Mouse (Mus musculus) left cerebral cortex, postnatal 10 days (tissue): ENCODE data around the gene Ube2c. TPM values are rescaled to one million over a fixed set of nuclear protein-coding genes. Genes with fewer than 3 reads are reported as not detected.
"Not testable (repeated sequence)": the region's sequence is repeated elsewhere in the genome, so short reads cannot be mapped to it uniquely, and the experiment has no call there.

Experiments used
- DNase-seq, 2 experiments: peaks; one replicate each; pipeline ENCODE4 v3.0.0; 2021 to 2022; ENCODE audit warnings: low spot score in 2 of 2, mixed read lengths in 1 of 2; ENCODE audit errors: extremely low spot score in 1 of 2
- intact Hi-C: fragments of 180-260 bp; cut with DNase I; formaldehyde crosslinking; loops from one replicate; pipeline ENCODE4 v1.15.1; 2025
- total RNA-seq, 2 experiments: library from RNA; stranded (reverse); gene quantifications; 2 replicates each; pipeline ENCODE4 v1.2.3; 2021

The Ube2c gene
- total RNA-seq, 2 experiments from 2014 or later: 4.1 to 6.4 TPM

GRCm38 (mm10) chr2:164784869-164785420, 15.2 kb downstream of the Ube2c start:
- DNase-seq: no peak
- intact Hi-C loops: no loop called here

- intact Hi-C loops: no loop called here
- DNase-seq: peak; percentile 72 to 93
These were observed 16.0 kb downstream of the Ube2c start, which contains the start of gene Snx21 for GRCm38 (mm10) chr2:164785481-164786387. TSS of gene Snx21 (plus strand) at chr2:164785823.

GRCm38 (mm10) chr2:164786388-164786885, 16.7 kb downstream of the Ube2c start:
- no peak for DNase-seq
- intact Hi-C loops: no loop called here

- intact Hi-C loops: no loop called here
- no peak for DNase-seq
These were observed 17.3 kb downstream of the Ube2c start for GRCm38 (mm10) chr2:164787032-164787431.

GRCm38 (mm10) chr2:164787779-164788178, 18.1 kb downstream of the Ube2c start:
- no peak for DNase-seq
- intact Hi-C loops: no loop called here

GRCm38 (mm10) chr2:164788411-164788810, 18.7 kb downstream of the Ube2c start:
- DNase-seq: no peak
- intact Hi-C loops: no loop called here

- intact Hi-C loops: no loop called here
- no peak for DNase-seq
These were observed 20.8 kb downstream of the Ube2c start for GRCm38 (mm10) chr2:164790451-164790850.

GRCm38 (mm10) chr2:164791841-164792261, 22.2 kb downstream of the Ube2c start:
- intact Hi-C loops: no loop called here
- peak in 1 of 2 experiments; percentile 50 for DNase-seq

GRCm38 (mm10) chr2:164792400-164793190, 22.9 kb downstream of the Ube2c start:
- intact Hi-C loops: no loop called here
- DNase-seq: no peak

GRCm38 (mm10) chr2:164793236-164793635, 23.5 kb downstream of the Ube2c start:
- peak in 1 of 2 experiments; percentile 62 for DNase-seq

GRCm38 (mm10) chr2:164793772-164794171, 24.1 kb downstream of the Ube2c start:
- intact Hi-C loops: no loop called here
- no peak for DNase-seq

More at GRCm38 (mm10) chr2:164793236-164793635, 23.5 kb downstream of the Ube2c start:
- intact Hi-C loops: no loop called here

GRCm38 (mm10) chr2:164794293-164794692, 24.6 kb downstream of the Ube2c start:
- intact Hi-C loops: no loop called here
- DNase-seq: peak; percentile 80 to 91

- no peak for DNase-seq
- intact Hi-C loops: no loop called here
These were observed 26.2 kb downstream of the Ube2c start for GRCm38 (mm10) chr2:164795868-164796267.

GRCm38 (mm10) chr2:164798554-164798953, 28.9 kb downstream of the Ube2c start:
- intact Hi-C loops, DNase-seq: not testable (repeated sequence)

GRCm38 (mm10) chr2:164800252-164801004, 30.7 kb downstream of the Ube2c start:
- intact Hi-C loops: no loop called here
- DNase-seq: no peak

GRCm38 (mm10) chr2:164803201-164803920, 33.7 kb downstream of the Ube2c start:
- DNase-seq: no peak

GRCm38 (mm10) chr2:164803921-164804313, 34.2 kb downstream of the Ube2c start:
- no peak for DNase-seq
- intact Hi-C loops: no loop called here

More at GRCm38 (mm10) chr2:164803201-164803920, 33.7 kb downstream of the Ube2c start:
- intact Hi-C loops: no loop called here
